Mouse (Mus musculus): ENCODE data around the gene Sptbn1. TPM values are rescaled to one million over a fixed set of nuclear protein-coding genes. Genes with fewer than 3 reads are reported as not detected.
A peak's percentile ranks its signal among the peaks of the same experiment; 100 is the strongest.

Sptbn1 gene
- polyA plus RNA-seq, 1 experiment from 2014 or later: 188 TPM

DNA sequence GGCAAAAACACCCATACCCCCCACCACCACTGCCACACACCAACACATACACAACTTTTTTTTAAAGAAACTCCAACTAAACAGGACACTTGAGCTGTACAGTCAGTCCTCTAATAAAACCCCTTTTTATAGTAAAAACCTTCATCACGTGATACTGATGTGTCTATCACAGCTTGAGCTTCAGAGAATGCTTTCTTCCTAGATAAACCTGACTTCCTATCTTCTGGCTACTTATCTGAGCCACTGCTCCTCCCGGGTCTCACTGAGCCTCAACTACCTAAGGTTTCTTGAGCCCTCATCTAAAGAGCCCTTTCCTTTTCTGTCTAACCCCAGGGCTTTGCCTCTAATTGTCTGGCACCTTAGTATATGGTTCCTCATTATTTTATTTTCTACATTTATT, 113.0 kb downstream of the Sptbn1 start:
- peaks cover 73% of the 10 kb centered on the region for H3K4me1 ChIP-seq (replicated peaks)
- H3K27ac ChIP-seq (ENCODE audit: poor library complexity, severe bottlenecking): peak overlapping the region; percentile 40; the same call in 1 of the 2 replicates

GRCm38 (mm10) chr11:30148888-30149287, 119.1 kb downstream of the Sptbn1 start:
- WGBS: 64% methylated on average over 5 of the region's 5 CpGs
- no peak for ATAC-seq (ENCODE audit: insufficient number of reproducible peaks, low FRiP score)
- Histone ChIP-seq H3K36me3 (peaks cover 84% of the 10 kb centered on the region), H3K27me3 (replicated peaks) (no peaks in the 10 kb centered on the region), H3K4me2 (no peak overlapping the region), H3K4me1 (replicated peaks) (peaks cover 29% of the 10 kb centered on the region), H3K4me3 (no peak overlapping the region), H3K9ac (no peak overlapping the region), H3K27ac (ENCODE audit: poor library complexity, severe bottlenecking) (no peak overlapping the region; the same call in 1 of the 2 replicates), H3K9me3 (replicated peaks) (no peaks in the 10 kb centered on the region)

More for the DNA sequence above, 113.0 kb downstream of the Sptbn1 start:
- Histone ChIP-seq H3K27me3 (replicated peaks) (no peaks in the 10 kb centered on the region), H3K4me3 (no peak overlapping the region), H3K9me3 (replicated peaks) (no peaks in the 10 kb centered on the region), H3K9ac (no peak overlapping the region), H3K36me3 (peaks cover 68% of the 10 kb centered on the region), H3K4me2 (no peak overlapping the region)
- no peak for ATAC-seq (ENCODE audit: insufficient number of reproducible peaks, low FRiP score)
- 25% methylated on average over 2 of the region's 2 CpGs for WGBS

- Histone ChIP-seq H3K4me1 (replicated peaks) (peaks cover 23% of the 10 kb centered on the region), H3K4me3 (no peak overlapping the region), H3K36me3 (peaks cover 83% of the 10 kb centered on the region), H3K9me3 (replicated peaks) (no peaks in the 10 kb centered on the region), H3K27me3 (replicated peaks) (no peaks in the 10 kb centered on the region), H3K4me2 (no peak overlapping the region), H3K27ac (ENCODE audit: poor library complexity, severe bottlenecking) (no peak overlapping the region), H3K9ac (no peak overlapping the region)
- ATAC-seq (ENCODE audit: insufficient number of reproducible peaks, low FRiP score): no peak
These were observed 119.6 kb downstream of the Sptbn1 start for GRCm38 (mm10) chr11:30148378-30148777.

GRCm38 (mm10) chr11:30147882-30148281, 120.1 kb downstream of the Sptbn1 start:
- Histone ChIP-seq H3K4me2 (no peak overlapping the region), H3K36me3 (peaks cover 83% of the 10 kb centered on the region), H3K9ac (no peak overlapping the region), H3K9me3 (replicated peaks) (no peaks in the 10 kb centered on the region), H3K4me1 (replicated peaks) (peaks cover 19% of the 10 kb centered on the region), H3K27me3 (replicated peaks) (no peaks in the 10 kb centered on the region), H3K27ac (ENCODE audit: poor library complexity, severe bottlenecking) (no peak overlapping the region), H3K4me3 (no peak overlapping the region)
- no peak for ATAC-seq (ENCODE audit: insufficient number of reproducible peaks, low FRiP score)
- 85% methylated on average over 1 of the region's 1 CpGs for WGBS

DNA sequence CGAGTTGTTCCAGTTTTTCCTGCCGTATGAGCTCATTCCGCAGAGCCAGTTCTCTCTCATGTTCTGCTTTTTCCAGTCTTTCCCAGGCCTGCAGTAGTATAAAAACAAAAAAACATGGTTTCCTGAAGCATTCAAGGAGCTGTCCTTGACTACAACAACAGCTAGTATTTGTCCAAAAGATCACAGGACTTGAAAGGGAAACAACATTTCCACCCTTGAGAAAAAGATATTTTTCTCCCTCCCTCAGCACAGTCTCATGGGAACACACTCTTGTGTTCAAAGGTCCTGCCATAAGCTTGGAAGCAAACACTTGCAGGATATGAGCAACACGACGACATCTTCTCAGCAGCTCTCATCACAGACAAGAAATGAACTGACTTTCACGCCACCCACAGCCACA, 124.9 kb downstream of the Sptbn1 start:
- H3K36me3 ChIP-seq: peaks cover 93% of the 10 kb centered on the region
- no peak overlapping the region for H3K4me2 ChIP-seq
- H3K9me3 ChIP-seq (replicated peaks): no peaks in the 10 kb centered on the region
- no peaks in the 10 kb centered on the region for H3K27me3 ChIP-seq (replicated peaks)
- no peak overlapping the region for H3K9ac ChIP-seq
- peak overlapping the region; percentile 46 for H3K27ac ChIP-seq (ENCODE audit: poor library complexity, severe bottlenecking)
- 77% methylated on average over 6 of the region's 6 CpGs for WGBS
- no peak overlapping the region for H3K4me3 ChIP-seq
- peaks cover 4% of the 10 kb centered on the region; the same call in 1 of the 2 replicates for H3K4me1 ChIP-seq (replicated peaks)
- ATAC-seq (ENCODE audit: insufficient number of reproducible peaks, low FRiP score): no peak

DNA sequence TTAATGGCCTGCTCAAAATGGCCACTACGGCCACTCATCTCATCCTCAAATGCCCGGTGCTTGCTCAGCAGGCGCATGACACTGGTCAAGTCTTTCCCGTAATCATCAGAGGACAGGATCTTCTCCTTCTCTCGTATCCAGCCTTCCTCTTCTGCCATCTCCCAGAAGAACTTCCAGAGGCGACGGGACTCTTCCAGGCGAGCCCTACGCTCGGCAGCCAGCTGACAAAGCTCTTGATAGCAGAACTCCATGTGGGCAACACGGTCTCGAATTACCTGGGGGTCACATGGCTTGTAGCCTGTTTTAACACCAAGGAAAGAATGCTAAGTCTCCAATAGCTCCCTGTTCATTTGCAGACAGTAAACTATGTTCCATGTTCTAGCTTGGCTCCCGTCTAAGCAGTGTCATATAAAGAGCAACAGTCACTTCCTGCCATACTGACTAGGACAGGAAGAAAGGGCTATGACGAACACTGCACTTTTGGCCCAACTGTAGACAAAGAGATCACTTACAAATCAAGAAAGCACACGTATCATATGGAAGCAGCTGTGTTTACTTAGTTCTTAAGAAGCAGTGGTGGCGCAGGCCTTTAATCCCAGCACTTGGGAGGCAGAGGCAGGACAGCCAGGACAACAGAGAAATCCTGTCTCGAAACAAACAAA, 128.7 kb downstream of the Sptbn1 start:
- H3K4me3 ChIP-seq: no peak overlapping the region
- peak overlapping the region; percentile 22 for H3K27ac ChIP-seq (ENCODE audit: poor library complexity, severe bottlenecking)
- ATAC-seq (ENCODE audit: insufficient number of reproducible peaks, low FRiP score): no peak
- H3K27me3 ChIP-seq (replicated peaks): no peaks in the 10 kb centered on the region
- H3K9me3 ChIP-seq (replicated peaks): no peaks in the 10 kb centered on the region
- H3K9ac ChIP-seq: no peak overlapping the region
- H3K36me3 ChIP-seq: peaks cover 96% of the 10 kb centered on the region
- 52% methylated on average over 17 of the region's 17 CpGs for WGBS
- peaks cover 7% of the 10 kb centered on the region for H3K4me1 ChIP-seq (replicated peaks)
- H3K4me2 ChIP-seq: no peak overlapping the region

DNA sequence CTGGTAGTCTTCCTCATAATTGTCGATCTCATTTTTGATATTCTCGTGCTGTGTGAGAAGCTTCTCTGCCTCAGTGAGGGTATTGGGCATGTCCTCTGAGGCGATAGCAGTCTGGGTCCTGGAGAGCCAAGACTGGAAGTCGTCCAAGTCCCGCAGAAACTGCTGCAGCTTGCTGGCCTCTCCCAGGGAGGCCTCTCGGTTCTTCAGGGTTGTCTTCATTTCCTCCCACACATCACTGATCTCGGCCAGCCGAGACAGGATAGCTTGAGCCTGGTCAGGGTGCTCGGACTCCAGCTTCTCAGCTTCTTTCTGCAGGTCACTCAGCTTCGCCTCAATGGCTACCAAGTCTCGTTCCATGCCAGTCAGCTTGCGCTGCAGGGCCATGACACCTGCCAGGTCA, 130.9 kb downstream of the Sptbn1 start:
- Histone ChIP-seq H3K27me3 (replicated peaks) (no peaks in the 10 kb centered on the region), H3K27ac (ENCODE audit: poor library complexity, severe bottlenecking) (no peak overlapping the region), H3K4me2 (no peak overlapping the region), H3K9me3 (replicated peaks) (no peaks in the 10 kb centered on the region), H3K9ac (no peak overlapping the region), H3K36me3 (peaks cover 96% of the 10 kb centered on the region), H3K4me3 (no peak overlapping the region), H3K4me1 (replicated peaks) (peaks cover 13% of the 10 kb centered on the region)
- no peak for ATAC-seq (ENCODE audit: insufficient number of reproducible peaks, low FRiP score)
- 71% methylated on average over 12 of the region's 12 CpGs for WGBS

- peaks cover 95% of the 10 kb centered on the region for H3K36me3 ChIP-seq
- no peaks in the 10 kb centered on the region for H3K9me3 ChIP-seq (replicated peaks)
- no peaks in the 10 kb centered on the region for H3K27me3 ChIP-seq (replicated peaks)
- H3K4me3 ChIP-seq: no peak overlapping the region
- 0 out of 2 replicates have a peak overlapping the region, but pooled peaks have one; percentile 44 for H3K27ac ChIP-seq (ENCODE audit: poor library complexity, severe bottlenecking)
- no peak for ATAC-seq (ENCODE audit: insufficient number of reproducible peaks, low FRiP score)
- 40% methylated on average over 1 of the region's 1 CpGs for WGBS
- no peak overlapping the region for H3K4me2 ChIP-seq
- H3K4me1 ChIP-seq (replicated peaks): peaks cover 13% of the 10 kb centered on the region
- H3K9ac ChIP-seq: no peak overlapping the region
These were observed 133.9 kb downstream of the Sptbn1 start for GRCm38 (mm10) chr11:30134058-30134457.

DNA sequence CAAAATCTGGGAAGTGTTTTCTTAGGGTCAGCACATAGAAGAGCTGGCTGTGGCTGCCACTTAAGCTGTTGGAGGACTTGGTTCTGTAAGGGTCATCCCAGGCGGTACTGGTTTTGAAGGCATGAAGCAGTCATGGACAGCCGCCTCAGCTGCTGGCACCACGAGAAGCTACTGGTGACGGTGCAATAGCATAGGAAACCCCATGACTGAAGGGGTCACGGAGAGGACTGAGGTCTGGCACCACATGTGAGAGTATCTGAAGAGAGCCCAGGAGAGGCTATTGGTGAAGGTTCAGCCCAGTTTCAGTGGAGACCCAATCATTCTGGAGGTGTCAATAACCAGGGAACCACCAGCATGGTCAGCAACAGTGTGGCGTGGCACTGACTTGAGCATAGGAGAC, 135.4 kb downstream of the Sptbn1 start:
- 87% methylated on average over 6 of the region's 6 CpGs for WGBS
- Histone ChIP-seq H3K9me3 (replicated peaks) (no peaks in the 10 kb centered on the region), H3K27ac (ENCODE audit: poor library complexity, severe bottlenecking) (no peak overlapping the region), H3K4me2 (no peak overlapping the region), H3K36me3 (peaks cover 93% of the 10 kb centered on the region), H3K9ac (no peak overlapping the region), H3K4me1 (replicated peaks) (peaks cover 13% of the 10 kb centered on the region), H3K27me3 (replicated peaks) (no peaks in the 10 kb centered on the region), H3K4me3 (no peak overlapping the region)
- no peak for ATAC-seq (ENCODE audit: insufficient number of reproducible peaks, low FRiP score)

- Histone ChIP-seq H3K27ac (ENCODE audit: poor library complexity, severe bottlenecking) (no peak overlapping the region; the same call in 1 of the 2 replicates), H3K4me1 (replicated peaks) (peaks cover 13% of the 10 kb centered on the region), H3K9me3 (replicated peaks) (no peaks in the 10 kb centered on the region), H3K27me3 (replicated peaks) (no peaks in the 10 kb centered on the region), H3K4me3 (no peak overlapping the region), H3K4me2 (no peak overlapping the region), H3K36me3 (peaks cover 92% of the 10 kb centered on the region), H3K9ac (no peak overlapping the region)
- peak; percentile 55; the same call in 1 of the 2 replicates for ATAC-seq (ENCODE audit: insufficient number of reproducible peaks, low FRiP score)
- 46% methylated on average over 4 of the region's 4 CpGs for WGBS
These were observed 136.3 kb downstream of the Sptbn1 start for GRCm38 (mm10) chr11:30131640-30132039.

DNA sequence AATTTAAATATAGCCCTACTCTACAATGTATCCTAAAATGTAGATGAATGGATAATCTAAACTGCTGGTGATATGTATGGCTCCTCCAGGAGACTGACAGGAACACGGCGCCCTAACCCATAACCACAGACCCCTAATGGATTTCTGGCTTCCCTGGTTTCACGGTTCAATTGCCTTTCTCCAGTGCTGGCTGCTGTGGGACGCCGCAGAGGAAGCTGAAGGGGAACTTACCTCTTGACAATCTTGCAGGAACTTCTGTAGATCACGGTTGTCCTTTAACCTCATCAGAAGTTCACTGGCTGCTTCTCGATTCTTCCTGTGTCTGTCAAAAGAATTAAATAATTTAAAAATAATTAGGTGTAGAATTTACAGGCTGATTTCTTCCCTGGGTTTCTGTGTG, 138.6 kb downstream of the Sptbn1 start:
- H3K27me3 ChIP-seq (replicated peaks): no peaks in the 10 kb centered on the region
- no peak overlapping the region for H3K4me3 ChIP-seq
- H3K4me2 ChIP-seq: no peak overlapping the region
- 90% methylated on average over 7 of the region's 7 CpGs for WGBS
- H3K27ac ChIP-seq (ENCODE audit: poor library complexity, severe bottlenecking): no peak overlapping the region
- no peak overlapping the region for H3K9ac ChIP-seq
- peaks cover 11% of the 10 kb centered on the region for H3K4me1 ChIP-seq (replicated peaks)
- no peak for ATAC-seq (ENCODE audit: insufficient number of reproducible peaks, low FRiP score)
- no peaks in the 10 kb centered on the region for H3K9me3 ChIP-seq (replicated peaks)
- peaks cover 89% of the 10 kb centered on the region for H3K36me3 ChIP-seq

DNA sequence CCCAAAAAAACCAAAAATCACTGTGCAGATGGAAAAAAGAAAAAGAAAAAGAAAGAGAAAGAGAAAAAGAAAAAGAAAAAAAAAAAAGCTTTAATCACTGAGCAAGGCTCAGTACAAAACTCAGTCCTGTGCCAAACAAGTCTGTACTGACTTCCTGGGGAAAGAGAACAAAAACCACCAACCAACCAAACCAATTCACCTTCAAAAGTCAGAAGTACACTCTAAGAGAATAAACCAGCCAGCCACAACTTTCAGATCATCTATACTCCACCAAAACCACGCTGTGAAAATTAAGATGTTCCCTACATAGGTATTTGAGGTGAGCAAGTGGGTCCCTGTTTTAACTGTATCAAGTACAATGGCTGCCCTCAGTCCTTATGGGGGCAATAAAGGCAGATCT, 141.1 kb downstream of the Sptbn1 start:
- H3K4me3 ChIP-seq: no peak overlapping the region
- H3K27me3 ChIP-seq (replicated peaks): no peaks in the 10 kb centered on the region
- no peak overlapping the region for H3K27ac ChIP-seq (ENCODE audit: poor library complexity, severe bottlenecking)
- no peaks in the 10 kb centered on the region for H3K9me3 ChIP-seq (replicated peaks)
- WGBS: 96% methylated on average over 1 of the region's 1 CpGs
- no peak overlapping the region for H3K4me2 ChIP-seq
- no peak for ATAC-seq (ENCODE audit: insufficient number of reproducible peaks, low FRiP score)
- peaks cover 1% of the 10 kb centered on the region; the same call in 1 of the 2 replicates for H3K4me1 ChIP-seq (replicated peaks)
- H3K9ac ChIP-seq: no peak overlapping the region
- H3K36me3 ChIP-seq: peaks cover 87% of the 10 kb centered on the region

Measured in heart, embryonic 12.5 days (tissue).